Mouse (Mus musculus) olfactory bulb, adult 2 months (tissue): ENCODE results near the gene Tom1l1. TPM values are rescaled to one million over a fixed set of nuclear protein-coding genes. Genes with fewer than 3 reads are reported as not detected.
A peak's percentile ranks its signal among the peaks of the same experiment; 100 is the strongest.

Source experiments
- H3K27ac ChIP-seq: fragments of 200-500 bp; 2 replicates; pipeline ENCODE4 v1.5.1; 2012; ENCODE audit warnings: low read depth, low read length; ENCODE audit not compliant: insufficient read depth
- H3K4me1 ChIP-seq: fragments of 200-500 bp; 2 replicates; pipeline ENCODE4 v1.6.1; 2012; ENCODE audit warnings: low read length; ENCODE audit not compliant: control insufficient read depth, insufficient read depth
- H3K4me3 ChIP-seq: fragments of 200-500 bp; 2 replicates; pipeline ENCODE4 v1.5.1; 2012; ENCODE audit warnings: mild to moderate bottlenecking, low read depth, low read length, moderate library complexity; ENCODE audit not compliant: insufficient read depth
- CTCF ChIP-seq: fragments of 200-500 bp; IDR thresholded peaks from 2 replicates; pipeline ENCODE4 v1.5.1; 2012; ENCODE audit warnings: low read depth, mild to moderate bottlenecking, low read length, moderate library complexity; ENCODE audit not compliant: insufficient read depth
- POLR2A ChIP-seq: fragments of 200-500 bp; IDR thresholded peaks from 2 replicates; pipeline ENCODE4 v1.6.1; 2012; ENCODE audit warnings: mild to moderate bottlenecking, low read depth, low read length, moderate library complexity; ENCODE audit not compliant: insufficient read depth
- WGBS: fragments of 180-500 bp; shearing (Covaris S2); methylation state at CpG from one replicate; pipeline ENCODE4 v1.1.7; 2018; 5-methylcytosine and 5-hydroxymethylcytosine counted together
- polyA plus RNA-seq: library from polyadenylated mRNA; stranded (reverse); fragments of >200 nt; gene quantifications from 2 replicates; pipeline ENCODE4 v1.2.4, GENCODE M21; 2012; ENCODE audit warnings: low replicate concordance; ENCODE audit not compliant: missing spikeins, insufficient read depth, insufficient read length

Gene Tom1l1
- polyA plus RNA-seq, 1 experiment = not detected

DNA sequence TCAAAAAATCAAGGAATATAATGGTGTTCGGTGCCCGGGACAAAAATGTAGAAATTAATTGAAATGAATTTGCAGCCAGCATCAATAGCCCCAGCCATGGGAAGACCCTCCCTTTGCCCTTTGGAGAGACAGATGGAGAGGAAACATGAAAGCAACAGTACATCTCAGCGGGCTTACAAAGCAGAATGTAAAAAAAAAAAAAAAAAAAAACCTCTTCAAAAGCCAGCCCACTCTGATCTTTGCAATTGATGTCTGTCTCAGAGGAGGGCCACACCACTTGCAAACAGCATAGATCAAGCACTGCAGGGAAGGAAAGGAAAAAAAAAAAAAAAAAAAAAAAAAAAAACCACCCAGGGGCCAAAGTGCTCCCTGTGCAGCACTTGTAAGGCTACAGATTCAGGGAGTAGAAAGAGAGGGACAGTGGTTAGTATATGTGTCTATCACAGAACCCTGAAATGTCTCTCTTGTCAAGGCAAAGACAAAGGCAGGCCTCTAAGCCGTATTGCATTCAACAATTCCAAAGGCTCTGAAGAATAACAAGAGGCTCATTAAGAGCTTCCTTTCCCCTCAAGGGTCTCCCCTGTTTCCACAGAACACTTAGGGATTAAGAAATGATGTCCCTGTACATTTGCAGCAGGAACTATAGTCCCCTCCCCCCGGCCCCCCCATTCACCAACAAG lies 24.4 kb downstream of the Tom1l1 start:
- H3K27ac ChIP-seq = no peak overlapping the region
- WGBS = 43% methylated on average over 5 of the region's 5 CpGs
- no peak overlapping the region for H3K4me3 ChIP-seq
- TF ChIP-seq POLR2A (no peak), CTCF (no peak)
- H3K4me1 ChIP-seq = peaks cover 4% of the 10 kb centered on the region; the same call in 1 of the 2 replicates

DNA sequence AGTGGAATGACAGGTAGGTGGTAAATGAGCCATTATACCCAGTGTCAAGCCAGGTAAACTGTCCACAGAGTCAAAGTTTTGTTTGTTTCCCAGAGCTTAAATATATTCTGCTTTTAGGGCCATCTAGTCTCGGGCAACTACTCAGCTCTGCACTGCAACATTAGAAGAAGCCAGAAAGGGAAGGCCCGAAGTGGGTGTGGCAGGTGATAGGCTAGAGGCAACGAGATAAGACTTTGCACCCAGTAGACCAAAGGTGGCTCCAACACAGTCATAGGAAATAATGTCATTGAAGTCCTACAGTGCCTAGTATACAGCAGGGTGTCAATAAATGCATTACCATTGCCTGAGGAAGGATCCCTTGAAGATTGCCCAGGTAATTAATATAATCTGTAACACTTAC lies 25.1 kb downstream of the Tom1l1 start:
- WGBS = 84% methylated on average over 3 of the region's 3 CpGs
- Histone ChIP-seq H3K4me1 (peaks cover 4% of the 10 kb centered on the region; the same call in 1 of the 2 replicates), H3K4me3 (no peak overlapping the region), H3K27ac (no peak overlapping the region)
- TF ChIP-seq POLR2A (no peak), CTCF (no peak)

DNA sequence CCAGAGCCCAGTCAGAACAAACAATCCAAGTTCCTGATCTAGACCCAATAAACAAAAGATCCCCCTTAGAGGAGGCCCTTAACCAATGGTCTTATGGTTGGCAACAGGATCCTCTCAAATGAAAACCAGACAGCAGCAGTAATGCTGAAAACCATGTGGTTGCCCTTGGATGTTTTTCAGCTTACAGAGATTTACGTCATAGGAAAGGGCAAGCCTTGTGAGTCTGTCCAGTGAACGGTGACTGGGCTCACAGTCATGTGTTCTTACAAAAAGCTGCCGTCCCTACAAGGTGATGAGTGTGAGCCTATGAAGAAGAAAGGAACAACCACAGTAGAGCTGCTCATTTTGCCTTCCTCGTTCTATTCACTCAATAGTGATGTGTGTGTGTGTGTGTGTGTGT lies 27.5 kb downstream of the Tom1l1 start:
- TF ChIP-seq POLR2A (no peak), CTCF (no peak)
- H3K27ac ChIP-seq = no peak overlapping the region
- no peak overlapping the region for H3K4me3 ChIP-seq
- H3K4me1 ChIP-seq = peaks cover 4% of the 10 kb centered on the region; the same call in 1 of the 2 replicates
- WGBS = 87% methylated on average over 4 of the region's 4 CpGs

DNA sequence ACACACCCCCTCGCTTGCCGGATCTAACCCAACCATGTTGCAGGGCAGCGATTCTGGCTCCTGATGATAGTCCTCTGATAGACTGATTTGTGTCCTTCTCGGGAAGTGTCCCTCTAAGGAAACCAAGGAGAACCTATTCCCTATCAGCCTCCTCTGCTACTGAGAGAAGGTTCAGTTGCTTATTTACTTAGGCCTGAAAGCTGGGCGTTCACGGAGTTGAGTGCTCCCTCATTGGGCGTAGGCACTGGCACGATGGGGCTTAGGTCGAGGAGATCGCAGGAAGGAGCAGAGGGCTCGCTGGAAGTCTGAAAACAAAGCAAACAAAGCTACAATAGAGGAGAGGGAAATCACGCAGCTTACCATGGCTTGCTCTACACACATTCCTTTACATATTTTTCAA lies 30.6 kb downstream of the Tom1l1 start:
- no peak overlapping the region for H3K4me3 ChIP-seq
- no peak for TF ChIP-seq CTCF
- TF ChIP-seq POLR2A = no peak
- no peak overlapping the region for H3K27ac ChIP-seq
- WGBS = 93% methylated on average over 12 of the region's 12 CpGs
- no peaks in the 10 kb centered on the region for H3K4me1 ChIP-seq

DNA sequence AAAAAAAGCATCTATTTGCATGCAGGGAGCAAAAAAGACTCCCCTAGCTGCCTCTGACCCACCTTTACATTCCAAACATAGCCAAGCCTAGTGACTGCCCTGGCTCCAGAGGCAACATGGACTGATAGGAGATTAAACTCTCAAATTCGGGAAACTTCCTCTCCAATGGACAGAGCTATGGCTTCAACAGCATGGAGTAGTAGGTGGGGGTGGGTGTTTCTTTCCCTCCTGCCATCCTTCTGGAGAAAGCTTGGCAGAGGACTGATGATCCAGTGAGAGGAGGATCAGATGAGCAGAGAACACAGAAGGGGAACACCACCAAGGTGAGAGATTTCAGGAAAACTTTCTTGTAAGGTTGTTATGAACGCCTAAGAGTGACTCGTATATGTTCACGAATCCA lies 35.6 kb downstream of the Tom1l1 start:
- no peak overlapping the region for H3K27ac ChIP-seq
- WGBS = 94% methylated on average over 4 of the region's 4 CpGs

DNA sequence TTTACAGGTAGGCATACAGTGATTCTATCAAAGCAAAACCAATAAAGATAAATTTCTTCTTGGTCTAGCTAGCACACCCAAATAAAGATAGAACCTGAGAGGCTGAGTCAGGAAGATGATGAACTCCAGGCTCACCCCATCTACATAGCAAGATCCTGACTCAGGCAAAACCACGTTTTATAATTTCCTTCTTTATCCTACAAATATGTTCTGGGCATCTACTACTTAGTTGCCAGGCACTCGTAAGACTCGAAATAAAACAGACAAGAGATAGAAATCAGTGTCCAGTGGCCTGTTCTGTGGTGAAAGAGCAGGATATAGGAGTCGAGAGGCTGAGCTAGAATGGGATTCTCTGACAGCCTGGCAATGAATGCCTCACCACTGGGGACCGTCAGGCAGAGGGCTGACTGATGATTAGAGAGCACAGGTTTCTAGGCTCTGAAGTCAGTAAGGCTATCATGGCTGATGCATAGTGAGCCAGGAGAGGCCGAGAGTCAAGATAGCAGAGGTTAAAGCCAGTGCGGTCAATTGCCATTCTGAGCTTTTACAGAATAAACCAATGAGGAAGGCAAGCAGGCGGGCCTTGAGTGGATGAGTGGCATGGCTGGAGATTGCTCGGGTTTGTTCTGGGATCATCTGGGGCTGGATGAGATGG lies 37.8 kb downstream of the Tom1l1 start:
- Histone ChIP-seq H3K4me3 (no peak overlapping the region), H3K27ac (no peak overlapping the region), H3K4me1 (no peaks in the 10 kb centered on the region)
- WGBS = 86% methylated on average over 9 of the region's 9 CpGs
- no peak for TF ChIP-seq POLR2A
- no peak for TF ChIP-seq CTCF

More for the DNA sequence above, 35.6 kb downstream of the Tom1l1 start:
- Histone ChIP-seq H3K4me1 (no peaks in the 10 kb centered on the region), H3K4me3 (no peak overlapping the region)
- TF ChIP-seq POLR2A = no peak
- TF ChIP-seq CTCF = no peak

DNA sequence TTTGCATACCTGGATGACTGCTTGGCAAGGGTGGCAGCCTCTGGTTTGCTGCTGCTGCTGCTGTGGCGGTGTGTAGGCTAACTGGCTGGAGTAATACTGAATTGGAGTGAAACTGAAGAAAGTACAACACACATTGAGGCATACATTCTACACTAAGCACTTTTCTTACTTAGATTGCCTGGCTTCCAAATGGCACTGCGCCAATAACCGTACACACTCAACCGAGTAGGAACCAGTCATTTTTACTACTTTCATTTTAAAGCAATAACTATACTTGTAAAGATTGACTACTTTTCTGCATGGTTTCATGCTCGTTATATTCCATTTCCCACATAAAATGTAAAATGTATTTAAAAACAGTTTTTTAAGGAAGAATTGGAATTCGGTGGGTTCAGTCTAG lies 38.4 kb downstream of the Tom1l1 start:
- 75% methylated on average over 6 of the region's 6 CpGs for WGBS
- TF ChIP-seq CTCF (no peak), POLR2A (no peak)
- Histone ChIP-seq H3K27ac (no peak overlapping the region), H3K4me1 (no peaks in the 10 kb centered on the region), H3K4me3 (no peak overlapping the region)

DNA sequence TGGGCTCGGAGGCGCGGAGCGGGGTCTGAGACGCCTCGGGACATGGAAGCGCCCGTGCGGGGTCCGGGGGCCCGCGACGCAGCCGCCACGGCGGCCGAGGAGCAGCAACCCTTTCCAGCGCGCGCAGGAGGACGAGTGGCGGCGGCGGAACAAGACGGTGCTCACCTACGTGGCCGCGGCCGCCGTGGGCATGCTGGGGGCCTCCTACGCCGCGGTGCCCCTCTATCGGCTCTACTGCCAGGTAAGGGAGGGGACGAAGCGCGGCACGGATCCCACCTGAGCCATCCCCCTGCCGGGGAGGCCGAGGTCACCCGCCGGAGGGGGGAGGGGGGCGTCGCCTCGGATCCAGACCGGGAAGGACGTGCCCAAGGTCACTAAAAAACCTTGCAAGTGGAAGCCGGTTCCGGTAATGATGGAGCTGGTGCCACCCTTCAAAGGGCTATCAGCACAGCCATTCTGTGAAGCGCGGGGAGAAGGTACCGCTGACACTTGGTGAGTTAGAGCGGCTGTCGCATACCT lies 49.8 kb downstream of the Tom1l1 start:
- peaks cover 5% of the 10 kb centered on the region for H3K4me1 ChIP-seq
- WGBS = under 1% methylated on average over 54 of the region's 54 CpGs
- no peak for TF ChIP-seq POLR2A
- H3K27ac ChIP-seq = peak overlapping the region; percentile 79
- H3K4me3 ChIP-seq = peak overlapping the region; percentile 79

DNA sequence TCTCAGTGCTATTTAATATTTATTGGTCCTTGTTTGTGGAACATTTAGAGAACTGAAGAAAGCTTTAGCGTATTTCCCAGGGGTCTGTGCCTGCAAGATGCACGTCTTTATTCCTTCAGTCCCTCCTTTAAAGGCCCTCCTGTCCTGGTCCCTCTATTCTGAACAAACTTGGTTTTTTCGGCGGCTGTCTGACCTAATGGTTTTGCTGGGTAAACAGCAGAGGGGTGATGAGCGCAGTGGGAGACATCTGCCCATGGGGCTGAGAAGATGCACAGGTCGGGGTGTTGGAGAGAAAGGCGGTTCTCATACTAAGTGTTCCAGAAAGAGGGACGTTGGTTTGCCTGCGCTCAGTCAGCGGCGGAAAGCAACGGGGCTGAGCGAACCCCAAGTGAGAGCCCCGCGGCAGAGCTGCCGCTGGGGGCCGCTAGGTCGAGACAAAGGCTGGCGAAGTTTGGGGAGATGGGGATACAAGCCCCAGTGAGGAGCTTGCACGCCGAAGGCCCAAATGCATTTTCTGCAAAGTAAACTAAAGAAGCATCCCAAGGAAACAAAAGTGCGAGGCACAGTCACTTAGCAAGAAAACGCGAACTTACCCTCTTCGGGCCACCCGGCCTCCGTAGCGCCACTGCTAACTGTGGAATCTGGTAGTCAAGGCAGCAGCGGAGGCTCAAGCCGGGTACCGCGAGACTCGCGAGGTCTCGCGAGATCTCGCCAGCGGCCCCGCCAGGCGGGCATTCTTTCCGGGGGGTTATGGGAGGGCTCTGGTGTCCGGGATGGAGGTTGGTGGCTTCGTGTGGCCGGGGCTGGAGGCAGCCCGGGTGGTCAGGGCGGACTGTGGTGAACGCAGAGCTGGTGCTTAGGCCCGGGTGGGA lies 50.5 kb downstream of the Tom1l1 start, which contains the start of the genes Stxbp4 and Cox11:
Gene Stxbp4 (minus strand): TSS at position 645 of the 872 bp plus-strand sequence.
Gene Cox11 (plus strand): TSS at position 734 of the 872 bp plus-strand sequence.
- Histone ChIP-seq H3K4me3 (peak within 1 kb of the TSS; percentile 79), H3K27ac (peak within 1 kb of the TSS; percentile 79), H3K4me1 (peaks cover 5% of the 10 kb centered on the region)
- WGBS = under 1% methylated on average over 48 of the region's 48 CpGs
- TF ChIP-seq CTCF = peak; percentile 61
- peak; percentile 93 for TF ChIP-seq POLR2A
